Mouse (Mus musculus) testis, postnatal 10 days (tissue): ENCODE data around the gene Ifna11.
"Not testable (repeated sequence)": the region's sequence is repeated elsewhere in the genome, so short reads cannot be mapped to it uniquely, and the experiment has no call there.

Experiments used
- DNase-seq: peaks from one replicate; pipeline ENCODE4 v3.0.0; 2021; ENCODE audit warnings: low spot score

The Ifna11 gene

GRCm38 (mm10) chr4:88819659-88820058, at the start of gene Ifna11:
Gene Ifna11 (plus strand): TSS chr4:88819959.
- no peak for DNase-seq

- DNase-seq, result not testable (repeated sequence)
Observed at GRCm38 (mm10) chr4:88773534-88773933, 46.2 kb upstream of the Ifna11 start, which contains the start of gene Gm13290. Gene Gm13290 (plus strand): TSS chr4:88773834.

- not testable (repeated sequence) for DNase-seq
Observed at GRCm38 (mm10) chr4:88776622-88777021, 43.1 kb upstream of the Ifna11 start, which contains the start of gene Gm13289. Gene Gm13289 (plus strand): TSS chr4:88776922.

GRCm38 (mm10) chr4:88779550-88779949, 40.2 kb upstream of the Ifna11 start, which contains the start of gene Gm13272:
Gene Gm13272 (plus strand): TSS chr4:88779850.
- DNase-seq, result not testable (repeated sequence)

- DNase-seq, result not testable (repeated sequence)
Observed at GRCm38 (mm10) chr4:88780320-88780719, 39.4 kb upstream of the Ifna11 start.

- DNase-seq, result not testable (repeated sequence)
Observed at GRCm38 (mm10) chr4:88781831-88782230, 37.9 kb upstream of the Ifna11 start, which contains the start of gene Ifnz. Gene Ifnz (plus strand): TSS chr4:88782131.

- not testable (repeated sequence) for DNase-seq
Observed at GRCm38 (mm10) chr4:88782335-88782734, 37.4 kb upstream of the Ifna11 start.

GRCm38 (mm10) chr4:88785409-88785808, 34.4 kb upstream of the Ifna11 start, which contains the start of gene Gm13276:
Gene Gm13276 (plus strand): TSS chr4:88785709.
- DNase-seq, result not testable (repeated sequence)

- peak; percentile 54 for DNase-seq
Observed at GRCm38 (mm10) chr4:88788402-88788801, 31.4 kb upstream of the Ifna11 start, which contains the start of gene Gm13277. Gene Gm13277 (plus strand): TSS chr4:88788632.

- DNase-seq, result not testable (repeated sequence)
Observed at GRCm38 (mm10) chr4:88791250-88791649, 28.5 kb upstream of the Ifna11 start, which contains the start of gene Gm13278. Gene Gm13278 (plus strand): TSS chr4:88791550.

GRCm38 (mm10) chr4:88793936-88794675, 25.7 kb upstream of the Ifna11 start, which contains the start of gene Gm13275:
Gene Gm13275 (plus strand): TSS chr4:88794487.
- DNase-seq, result peak; percentile 69

GRCm38 (mm10) chr4:88797097-88797496, 22.7 kb upstream of the Ifna11 start, which contains the start of gene Gm13279:
Gene Gm13279 (plus strand): TSS chr4:88797397.
- not testable (repeated sequence) for DNase-seq

- not testable (repeated sequence) for DNase-seq
Observed at GRCm38 (mm10) chr4:88799365-88799764, 20.4 kb upstream of the Ifna11 start, which contains the start of gene Gm13285. Gene Gm13285 (plus strand): TSS chr4:88799665.

GRCm38 (mm10) chr4:88802954-88803353, 16.8 kb upstream of the Ifna11 start, which contains the start of gene Gm13287:
Gene Gm13287 (plus strand): TSS chr4:88803254.
- DNase-seq, result not testable (repeated sequence)

GRCm38 (mm10) chr4:88805231-88805630, 14.5 kb upstream of the Ifna11 start, which contains the start of gene Gm13288:
Gene Gm13288 (plus strand): TSS chr4:88805531.
- DNase-seq, result not testable (repeated sequence)

- DNase-seq, result not testable (repeated sequence)
Observed at GRCm38 (mm10) chr4:88805761-88806160, 14.0 kb upstream of the Ifna11 start.

GRCm38 (mm10) chr4:88815928-88816327, 3.8 kb upstream of the Ifna11 start, which contains the start of gene Ifna7:
Gene Ifna7 (plus strand): TSS chr4:88816228.
- DNase-seq, result no peak

GRCm38 (mm10) chr4:88822995-88823394, 3.2 kb downstream of the Ifna11 start:
- DNase-seq, result no peak

- not testable (repeated sequence) for DNase-seq
Observed at GRCm38 (mm10) chr4:88827116-88827515, 7.4 kb downstream of the Ifna11 start, which contains the start of gene Ifna6. Gene Ifna6 (plus strand): TSS chr4:88827416.

GRCm38 (mm10) chr4:88830523-88830922, 10.8 kb downstream of the Ifna11 start:
- peak; percentile 42 for DNase-seq

GRCm38 (mm10) chr4:88835225-88835624, 15.5 kb downstream of the Ifna11 start, which contains the start of gene Ifna5:
Gene Ifna5 (plus strand): TSS chr4:88835525.
- not testable (repeated sequence) for DNase-seq

- no peak for DNase-seq
Observed at GRCm38 (mm10) chr4:88838828-88839227, 19.1 kb downstream of the Ifna11 start.
